Mouse (Mus musculus) cerebellum, adult 11 months (tissue): ENCODE results near the gene Slc45a2.

Experiments
- DNase-seq: peaks from one replicate; pipeline ENCODE4 v3.0.0; 2022

The Slc45a2 gene

DNA sequence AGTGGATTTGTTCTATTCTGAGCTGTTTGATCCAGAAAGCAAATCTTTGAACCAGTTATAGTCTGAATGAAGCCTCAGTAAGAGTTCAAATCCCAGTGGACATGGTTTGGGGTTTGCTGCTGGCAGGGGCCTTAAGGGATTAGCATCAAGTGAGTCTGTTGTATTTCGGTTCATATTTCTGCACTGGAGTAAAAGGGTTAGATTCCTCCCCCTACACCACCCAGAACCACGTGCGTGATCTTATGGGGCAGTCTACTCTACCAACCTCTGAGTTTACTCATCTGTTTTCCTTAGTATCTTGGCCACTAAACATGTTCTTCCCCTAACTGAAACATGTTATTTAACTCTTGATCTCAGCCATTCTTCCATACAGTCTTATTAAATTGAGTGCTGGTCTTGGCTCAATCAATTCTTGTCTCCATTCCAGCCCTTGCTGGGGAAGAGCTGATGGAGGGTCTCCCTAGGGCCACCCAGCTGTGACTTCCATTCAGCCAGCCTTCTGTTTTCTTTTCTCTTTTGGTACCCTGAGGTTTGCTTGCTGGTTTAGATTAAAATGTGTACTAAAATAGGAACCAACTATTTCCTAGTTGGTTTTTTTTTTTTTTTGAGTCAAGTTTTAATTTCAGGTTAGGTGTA lies 75.3 kb downstream of the Slc45a2 start:
- DNase-seq: no peak
